Mouse (Mus musculus): ENCODE measurements around the gene Hist1h2ag.
"Not testable (repeated sequence)": the region's sequence is repeated elsewhere in the genome, so short reads cannot be mapped to it uniquely, and the experiment has no call there.

DNA sequence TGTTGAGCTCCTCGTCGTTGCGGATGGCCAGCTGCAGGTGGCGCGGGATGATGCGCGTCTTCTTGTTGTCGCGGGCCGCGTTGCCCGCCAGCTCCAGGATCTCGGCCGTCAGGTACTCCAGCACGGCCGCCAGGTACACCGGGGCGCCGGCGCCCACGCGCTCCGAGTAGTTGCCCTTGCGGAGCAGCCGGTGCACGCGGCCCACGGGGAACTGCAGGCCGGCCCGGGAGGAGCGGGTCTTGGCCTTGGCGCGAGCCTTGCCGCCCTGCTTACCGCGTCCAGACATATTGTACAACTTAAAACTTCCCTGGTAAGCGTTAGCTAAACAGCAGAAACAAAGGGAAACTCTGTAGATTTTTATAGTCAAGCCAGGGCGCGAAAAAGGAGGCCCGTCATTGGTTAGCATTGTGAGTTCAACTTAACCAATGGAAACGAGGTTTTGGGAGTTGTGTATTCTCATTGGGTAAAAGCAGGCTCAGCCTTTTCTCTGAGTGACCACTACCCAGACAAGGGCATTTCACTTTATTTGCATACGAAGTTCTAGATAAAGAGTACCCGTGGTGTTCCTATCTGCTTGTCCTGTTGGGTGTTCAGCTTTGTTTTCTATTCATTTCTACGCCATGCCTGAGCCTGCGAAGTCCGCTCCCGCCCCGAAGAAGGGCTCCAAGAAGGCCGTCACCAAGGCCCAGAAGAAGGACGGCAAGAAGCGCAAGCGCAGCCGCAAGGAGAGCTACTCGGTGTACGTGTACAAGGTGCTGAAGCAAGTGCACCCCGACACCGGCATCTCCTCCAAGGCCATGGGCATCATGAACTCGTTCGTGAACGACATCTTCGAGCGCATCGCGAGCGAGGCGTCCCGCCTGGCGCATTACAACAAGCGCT is 7.2 kb downstream of the Hist1h2ag start, which contains the start of the genes Hist1h2ah and Hist1h2bk:
- not testable (repeated sequence) for TF ChIP-seq POLR2A (IDR thresholded peaks at IDR 0.05; ENCODE audit: control insufficient read depth, extremely low read depth, insufficient read depth, low read length, poor library complexity); CTCF (IDR thresholded peaks at IDR 0.05; ENCODE audit: borderline replicate concordance, control insufficient read depth, extremely low read depth, insufficient read depth, low read length, poor library complexity)

All from thymus, adult 2 months (tissue).